Mouse (Mus musculus): ENCODE measurements around the gene Slc44a1.

The Slc44a1 gene

DNA sequence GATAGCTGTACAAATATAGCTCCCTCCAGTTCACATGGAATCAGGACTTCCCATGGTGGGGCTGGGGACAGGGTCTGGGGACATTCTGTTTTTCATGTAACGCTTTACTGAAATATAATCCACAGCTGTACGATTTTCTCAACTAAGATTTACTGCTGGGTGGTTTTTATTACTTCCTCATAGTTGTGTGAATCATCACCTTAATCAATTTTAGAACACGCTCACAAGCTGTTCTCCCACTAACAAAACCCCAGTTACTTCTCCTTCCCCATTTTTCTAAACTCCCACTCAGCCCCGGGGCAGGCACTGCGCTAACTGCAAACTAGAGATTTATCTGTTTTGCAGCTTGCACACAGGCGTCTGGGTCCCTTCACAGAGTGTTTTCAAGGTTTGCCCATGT lies 28.8 kb downstream of the Slc44a1 start:
- DNase-seq (ENCODE audit: low spot score in 2 of 2), result peak in 1 of 2 experiments; percentile 59

DNA sequence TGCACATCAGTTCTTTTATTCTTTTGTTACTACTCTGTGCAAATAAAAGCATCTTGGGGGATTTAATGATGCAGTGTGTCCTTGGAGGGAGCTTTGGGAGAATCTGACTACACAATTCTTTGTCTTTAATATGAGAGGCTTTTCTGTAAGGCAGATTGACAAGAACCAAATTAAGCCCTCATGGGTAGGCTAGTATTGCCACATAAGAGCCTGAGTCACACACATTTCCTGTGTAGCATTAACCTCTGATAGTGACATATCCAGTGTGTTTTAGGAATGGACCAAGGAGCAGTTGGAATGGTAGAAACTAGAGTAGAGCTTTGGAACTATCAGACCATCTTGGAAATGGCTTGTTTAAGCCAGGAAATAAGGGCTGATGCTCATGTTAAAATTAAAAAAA lies 33.9 kb downstream of the Slc44a1 start:
- DNase-seq (ENCODE audit: low spot score in 2 of 2), result no peak

GRCm38 (mm10) chr4:53475230-53475952 lies 35.2 kb downstream of the Slc44a1 start:
- DNase-seq (ENCODE audit: low spot score in 2 of 2), result peak in 1 of 2 experiments; percentile 36

DNA sequence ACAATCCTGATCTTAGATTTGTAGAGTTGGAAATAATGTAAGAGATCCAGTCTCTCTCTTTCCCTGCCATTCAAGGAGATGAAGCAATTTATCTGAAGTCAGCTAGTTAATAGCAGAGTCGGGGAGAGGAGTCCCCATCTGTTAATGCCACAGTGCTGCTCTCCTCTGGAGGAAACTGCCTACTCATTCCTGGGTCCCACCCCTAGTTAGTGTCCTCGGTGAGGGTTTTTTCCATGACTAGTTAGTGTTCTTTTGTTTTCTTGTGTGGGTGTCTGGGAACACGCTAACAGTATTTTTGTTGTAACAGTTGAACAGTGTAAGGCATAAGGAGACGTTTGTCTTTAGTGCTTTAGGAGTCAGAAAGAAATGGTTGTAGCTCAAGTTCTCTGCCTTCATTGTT lies 38.4 kb downstream of the Slc44a1 start:
- peak in 1 of 2 experiments; percentile 23 for DNase-seq (ENCODE audit: low spot score in 2 of 2)

DNA sequence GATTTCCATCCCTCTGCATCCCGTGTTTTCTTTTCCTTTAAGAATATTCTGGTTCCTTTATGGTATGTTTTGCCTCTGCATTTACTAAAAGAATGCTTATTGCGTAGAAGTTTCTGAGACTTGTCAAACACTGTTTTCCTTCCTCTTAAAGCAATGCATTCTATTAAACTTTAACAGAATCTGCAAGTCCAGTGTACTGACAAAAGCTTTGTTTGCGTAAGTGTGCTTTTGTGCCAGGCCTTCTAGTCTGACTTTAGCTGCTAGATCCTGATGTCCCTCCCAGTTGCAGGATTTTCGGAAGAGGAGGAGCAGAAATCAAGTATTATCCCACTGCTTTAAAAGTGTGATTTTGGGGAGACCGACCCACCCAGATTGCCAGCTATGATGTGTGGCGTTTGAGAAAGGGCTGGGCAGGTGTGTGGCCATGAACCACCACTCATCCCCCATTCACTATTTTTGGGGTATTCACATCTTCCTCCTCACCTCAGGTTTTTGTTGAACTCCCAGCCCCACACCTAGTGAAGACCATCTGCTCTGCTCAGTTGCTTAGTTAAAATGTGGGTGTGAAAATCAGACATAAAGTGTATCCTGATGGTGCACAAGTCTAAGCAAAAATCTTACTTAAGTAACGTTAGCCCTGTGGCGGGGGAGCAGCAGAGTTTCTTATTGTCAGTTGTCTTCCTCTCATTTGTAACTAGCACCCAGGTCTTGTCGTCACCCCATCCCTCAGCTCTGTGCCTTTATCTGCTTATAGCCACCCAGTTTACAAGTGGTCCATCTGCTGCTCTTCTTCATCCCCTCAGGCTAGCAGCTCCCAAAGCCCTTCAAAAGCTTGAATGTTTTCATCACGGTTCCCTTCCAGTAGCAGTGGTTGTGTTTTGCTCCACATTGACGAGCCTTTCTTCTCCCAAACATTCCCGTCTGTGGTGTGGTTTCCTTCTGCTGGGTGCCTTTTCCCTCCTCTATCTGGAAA lies 47.3 kb downstream of the Slc44a1 start:
- no peak for DNase-seq (ENCODE audit: low spot score in 2 of 2)

DNA sequence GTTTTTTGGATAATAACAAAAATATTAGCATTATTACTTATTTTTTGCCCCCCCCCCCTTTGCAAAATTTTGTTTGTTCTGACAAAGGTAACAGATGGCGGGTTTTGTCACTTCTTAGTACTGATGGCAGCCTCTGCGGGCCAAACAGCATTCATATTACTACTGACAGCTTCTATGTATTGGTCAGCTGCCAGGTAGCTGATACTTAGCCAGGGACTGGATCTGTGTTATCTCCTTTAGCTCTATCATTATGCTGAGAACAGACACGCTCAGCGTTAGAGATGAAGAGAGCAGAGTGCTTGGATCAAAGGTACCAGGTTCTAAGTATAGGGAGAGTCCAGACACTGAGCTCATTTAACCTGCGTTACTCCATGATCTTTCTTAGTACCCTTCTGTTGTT lies 48.6 kb downstream of the Slc44a1 start:
- no peak for DNase-seq (ENCODE audit: low spot score in 2 of 2)

GRCm38 (mm10) chr4:53490371-53490770 lies 50.2 kb downstream of the Slc44a1 start:
- no peak for DNase-seq (ENCODE audit: low spot score in 2 of 2)

- no peak for DNase-seq (ENCODE audit: low spot score in 2 of 2)
These were observed 51.1 kb downstream of the Slc44a1 start for GRCm38 (mm10) chr4:53491269-53491668.

GRCm38 (mm10) chr4:53495646-53496045 lies 55.4 kb downstream of the Slc44a1 start:
- no peak for DNase-seq (ENCODE audit: low spot score in 2 of 2)

DNA sequence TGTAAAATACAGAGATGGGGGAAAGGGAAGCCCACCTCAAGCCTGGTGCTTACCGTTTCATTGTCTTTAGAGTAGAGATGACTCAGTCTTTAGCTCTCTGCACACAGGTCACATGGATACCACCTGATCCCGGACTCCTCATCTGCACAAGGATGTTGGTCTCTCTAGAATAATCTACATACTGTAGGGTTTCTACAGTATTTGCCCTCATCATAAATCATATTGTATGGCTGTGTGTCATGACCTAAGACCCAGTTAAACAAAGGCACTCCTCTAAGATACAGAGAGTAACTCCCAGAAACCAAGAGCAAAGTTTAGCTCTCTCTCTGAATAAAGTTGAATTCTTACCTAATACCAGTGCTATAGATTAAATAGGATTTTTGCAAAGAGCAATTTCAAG lies 62.6 kb downstream of the Slc44a1 start:
- DNase-seq (ENCODE audit: low spot score in 2 of 2), result no peak

DNA sequence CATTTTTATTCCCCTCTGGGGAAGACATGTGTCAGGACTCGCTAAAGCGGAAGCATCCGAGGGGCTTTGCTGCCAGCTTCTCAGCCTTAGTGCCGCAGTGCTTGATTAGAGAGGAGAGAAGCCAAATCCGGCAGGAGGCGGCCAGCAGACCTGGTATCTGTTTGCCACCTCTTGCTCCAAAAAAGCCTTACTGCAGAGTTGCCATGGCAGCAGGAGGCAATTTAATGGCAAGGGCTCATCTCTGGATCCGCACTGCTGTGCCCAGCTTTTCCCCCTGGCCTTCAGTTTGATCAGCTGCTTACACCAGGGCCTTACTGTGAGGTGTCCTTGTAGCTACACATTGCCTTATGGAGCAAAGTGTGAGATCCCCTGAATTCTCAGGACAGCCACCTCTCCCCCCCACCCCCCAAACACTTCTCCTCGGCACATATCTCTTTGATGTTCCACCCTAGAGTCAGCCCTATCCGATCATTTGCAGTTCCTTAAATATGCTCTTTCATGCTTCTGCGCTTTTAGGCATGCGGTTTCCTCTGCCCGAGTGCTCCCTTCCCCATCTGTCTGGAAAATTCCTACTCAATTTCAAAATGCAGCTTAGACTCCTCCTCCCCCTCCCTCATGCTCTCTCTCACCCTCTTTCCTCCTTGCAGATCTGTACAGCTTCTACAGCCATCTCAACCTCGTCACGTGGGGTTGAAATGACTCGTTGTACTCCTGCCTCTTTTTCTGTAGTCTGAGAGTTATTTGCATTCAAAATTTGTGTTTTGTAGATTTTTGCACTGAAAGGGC lies 72.1 kb downstream of the Slc44a1 start:
- DNase-seq (ENCODE audit: low spot score in 2 of 2), result peak; percentile 71 to 79

GRCm38 (mm10) chr4:53513276-53514081 lies 73.3 kb downstream of the Slc44a1 start:
- peak in 1 of 2 experiments; percentile 17 for DNase-seq (ENCODE audit: low spot score in 2 of 2)

- peak; percentile 60 to 66 for DNase-seq (ENCODE audit: low spot score in 2 of 2)
These were observed 75.9 kb downstream of the Slc44a1 start for GRCm38 (mm10) chr4:53516011-53516532.

DNA sequence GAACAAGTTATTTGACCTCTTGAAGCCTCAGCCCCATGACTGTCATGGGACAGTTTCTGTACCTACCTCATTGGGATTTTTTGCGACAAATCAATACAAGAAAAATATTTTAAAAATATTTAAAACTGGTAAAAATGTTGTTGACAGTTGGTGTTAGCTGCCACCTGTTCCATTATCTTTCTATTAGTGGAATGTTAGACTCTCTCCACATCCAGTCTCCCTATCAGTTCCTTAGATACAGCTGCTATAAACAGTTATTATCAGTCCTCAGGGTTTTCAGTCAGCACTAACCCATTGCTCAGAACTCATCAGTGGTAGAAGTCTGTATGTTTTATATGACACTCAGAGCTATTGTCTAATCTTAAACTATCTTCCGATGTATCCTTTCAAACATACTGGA lies 79.2 kb downstream of the Slc44a1 start:
- no peak for DNase-seq (ENCODE audit: low spot score in 2 of 2)

- no peak for DNase-seq (ENCODE audit: low spot score in 2 of 2)
These were observed 80.8 kb downstream of the Slc44a1 start for GRCm38 (mm10) chr4:53521028-53521427.

- no peak for DNase-seq (ENCODE audit: low spot score in 2 of 2)
These were observed 82.4 kb downstream of the Slc44a1 start for GRCm38 (mm10) chr4:53522655-53523054.

DNA sequence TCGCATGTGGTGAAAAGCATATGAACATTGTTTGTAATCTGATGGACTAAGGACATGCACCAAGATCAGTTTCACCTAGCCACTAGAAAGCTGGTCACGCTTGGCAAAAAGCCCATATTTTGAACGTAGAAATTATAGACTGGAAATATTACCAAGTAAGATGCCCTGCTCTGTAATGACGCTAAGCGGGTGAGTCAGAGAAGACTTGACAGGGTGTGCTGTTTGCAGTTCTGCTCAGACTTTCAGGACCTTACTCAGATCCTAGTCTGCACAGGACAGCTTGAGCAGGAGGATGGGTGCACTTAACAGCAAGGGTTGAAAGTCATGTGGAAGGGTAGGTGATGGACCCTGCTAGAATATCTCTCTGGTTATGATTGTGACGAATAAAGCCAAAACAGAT lies 85.3 kb downstream of the Slc44a1 start:
- no peak for DNase-seq (ENCODE audit: low spot score in 2 of 2)

GRCm38 (mm10) chr4:53525994-53526393 lies 85.8 kb downstream of the Slc44a1 start:
- no peak for DNase-seq (ENCODE audit: low spot score in 2 of 2)

DNA sequence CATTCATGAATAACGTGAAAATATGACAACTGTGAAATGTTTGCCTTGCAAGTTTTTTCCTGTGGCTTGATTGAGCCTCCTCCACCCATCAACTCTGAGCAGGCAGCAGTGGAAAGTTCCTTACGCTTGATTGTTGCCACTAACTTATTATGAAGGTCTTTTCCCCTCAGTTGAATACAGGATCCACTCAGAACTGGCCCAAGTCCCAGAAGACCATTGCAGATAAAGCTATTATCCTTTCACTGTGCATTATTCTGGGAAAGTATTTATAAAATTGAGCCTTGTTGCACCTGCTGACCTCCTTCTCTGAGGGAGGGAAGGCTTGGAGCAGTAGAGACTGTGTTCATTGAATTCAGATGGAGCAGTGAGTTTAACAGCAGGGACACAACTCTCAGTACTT lies 86.2 kb downstream of the Slc44a1 start:
- DNase-seq (ENCODE audit: low spot score in 2 of 2), result no peak

GRCm38 (mm10) chr4:53535795-53536194 lies 95.6 kb downstream of the Slc44a1 start:
- DNase-seq (ENCODE audit: low spot score in 2 of 2), result no peak

- no peak for DNase-seq (ENCODE audit: low spot score in 2 of 2)
These were observed 96.9 kb downstream of the Slc44a1 start for GRCm38 (mm10) chr4:53537101-53537500.

Measured in frontal cortex, postnatal 36 days (tissue).